Mouse (Mus musculus): ENCODE data around the gene Bsn.

GRCm38 (mm10) chr9:108227911-108228649 is 37.9 kb upstream of the Bsn start:
- no peak for TF ChIP-seq POLR2A (IDR thresholded peaks at IDR 0.05; ENCODE audit: extremely low read depth, insufficient read depth, low read length)
- TF ChIP-seq CTCF (IDR thresholded peaks at IDR 0.05; ENCODE audit: extremely low read depth, insufficient read depth, low read length), result no peak

Measured in cortical plate, adult 2 months (tissue).